Mouse (Mus musculus): ENCODE data around the gene 4930404H24Rik.
"Not testable (repeated sequence)": the region's sequence is repeated elsewhere in the genome, so short reads cannot be mapped to it uniquely, and the experiment has no call there.

4930404H24Rik gene

DNA sequence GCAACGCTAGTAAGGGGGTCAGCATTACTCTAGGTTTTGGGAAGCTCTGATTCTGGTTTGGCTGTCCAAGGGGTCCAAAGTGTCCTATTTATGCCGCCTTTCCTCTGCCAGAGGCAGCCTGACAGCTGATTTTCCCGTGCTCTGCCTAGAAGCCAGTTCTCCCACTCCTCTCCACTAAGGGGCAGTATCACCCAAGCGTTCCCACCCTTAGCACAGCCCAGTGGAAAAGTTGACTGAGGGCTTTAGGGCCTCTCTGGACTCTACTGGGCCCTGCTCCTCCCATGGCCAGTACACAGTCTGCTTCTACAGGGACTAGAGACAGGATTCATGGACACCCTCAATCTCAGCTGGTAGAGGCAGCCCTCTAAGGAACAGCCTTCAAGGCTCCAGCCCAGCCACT lies 14.0 kb upstream of the 4930404H24Rik start:
- DNase-seq (ENCODE audit: extremely low spot score, low read depth, low spot score), result peak; percentile 44

DNA sequence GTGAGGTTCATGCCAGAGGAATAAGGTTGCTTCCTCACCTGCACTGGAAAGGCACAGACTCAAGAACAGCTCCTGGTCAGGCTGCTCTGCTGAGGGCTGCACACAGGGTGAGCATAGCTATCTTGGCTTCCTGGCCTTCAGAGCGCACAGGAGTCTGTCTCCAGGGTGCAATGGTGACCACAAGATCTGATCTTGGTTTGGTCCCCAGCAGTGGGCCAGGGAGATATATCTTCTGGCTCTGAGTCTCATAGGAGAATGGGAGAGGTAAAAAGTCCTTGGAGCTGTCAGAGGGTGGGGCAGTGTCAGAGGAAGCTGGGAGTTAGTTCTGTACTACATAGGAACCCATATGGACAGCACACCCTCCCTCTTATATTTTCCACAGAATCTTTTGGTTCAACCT lies 13.1 kb upstream of the 4930404H24Rik start:
- no peak for DNase-seq (ENCODE audit: extremely low spot score, low read depth, low spot score)

DNA sequence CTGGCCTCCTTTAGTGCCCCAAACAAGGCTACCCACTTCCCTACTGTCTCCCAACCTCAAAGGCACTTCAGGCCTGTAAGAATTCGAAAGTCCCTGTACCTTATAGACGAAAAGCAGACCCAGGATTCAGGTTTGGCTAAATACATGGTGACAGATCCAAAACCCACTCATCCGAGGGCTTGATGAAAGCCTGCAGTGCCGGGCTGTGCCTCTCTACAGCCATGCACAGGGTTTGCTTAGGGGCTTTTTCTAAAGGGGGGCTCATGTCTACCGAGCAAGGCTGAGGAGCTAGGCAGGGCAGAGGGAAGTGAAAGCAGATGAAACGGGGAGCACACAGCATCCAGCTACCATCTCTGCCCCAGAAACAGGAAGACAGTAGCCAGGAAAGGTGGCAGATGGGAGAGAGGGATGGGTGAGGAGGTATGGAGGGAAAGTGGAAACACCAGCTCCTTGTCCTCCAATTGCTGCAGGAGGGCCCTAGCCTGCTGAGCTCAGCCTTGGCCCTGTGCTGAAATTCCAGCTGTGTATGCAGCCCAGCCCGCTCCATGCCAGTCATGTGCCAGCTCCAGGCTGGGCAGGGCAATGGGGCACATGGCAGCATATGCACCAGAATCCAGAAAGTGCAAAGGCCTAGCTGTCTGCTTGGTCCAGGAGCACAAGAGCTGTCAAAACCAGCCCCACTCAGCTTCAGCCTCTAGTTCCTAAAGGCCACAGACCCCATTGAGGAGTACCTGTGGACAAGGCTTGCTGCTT lies 11.3 kb upstream of the 4930404H24Rik start:
- DNase-seq (ENCODE audit: extremely low spot score, low read depth, low spot score), result no peak

- DNase-seq (ENCODE audit: extremely low spot score, low read depth, low spot score), result no peak
Observed at GRCm38 (mm10) chr2:153481861-153482120, 10.8 kb upstream of the 4930404H24Rik start.

DNA sequence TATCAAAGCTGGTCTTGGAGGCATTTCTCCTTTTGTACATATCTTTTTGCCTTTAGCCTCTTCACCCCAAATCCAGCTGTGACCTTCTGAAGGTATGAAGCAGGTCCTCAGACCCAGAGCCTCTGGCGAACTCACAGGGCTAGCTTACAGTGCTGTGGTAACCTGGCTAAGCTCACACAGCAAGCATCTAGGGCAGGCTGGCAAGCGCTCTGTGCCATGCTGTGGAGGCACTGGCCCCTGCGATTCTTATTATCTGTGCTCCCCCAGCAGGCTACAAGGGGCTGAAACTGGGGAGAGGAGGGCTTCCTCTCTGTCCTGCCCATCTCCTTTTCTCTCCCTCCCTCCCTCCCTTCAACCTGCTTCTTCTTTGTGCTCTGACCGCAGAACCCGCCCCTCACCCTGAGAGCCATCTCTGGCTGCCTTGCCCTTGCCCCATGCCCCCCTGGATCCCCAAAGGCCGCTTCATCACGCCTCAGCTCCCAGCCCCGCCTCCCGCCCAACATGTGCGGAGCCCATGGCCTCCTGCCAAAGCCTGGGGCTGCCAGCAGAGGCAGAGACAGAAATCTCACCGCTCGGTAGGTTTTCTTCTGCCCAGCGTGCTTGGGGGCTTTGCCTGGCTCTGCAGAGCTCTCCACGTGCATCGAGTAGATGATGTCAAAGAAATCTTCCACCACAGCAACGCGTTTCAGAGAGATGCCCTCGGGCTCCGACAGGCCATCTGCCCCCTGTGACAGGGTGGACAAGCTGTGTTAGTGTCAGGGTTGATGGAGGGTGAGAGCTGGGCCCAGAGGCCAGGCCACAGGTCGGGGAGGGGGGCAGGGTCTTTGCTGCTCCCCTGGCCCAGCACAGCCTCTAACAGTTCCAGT lies 9.2 kb upstream of the 4930404H24Rik start:
- DNase-seq (ENCODE audit: extremely low spot score, low read depth, low spot score), result no peak

DNA sequence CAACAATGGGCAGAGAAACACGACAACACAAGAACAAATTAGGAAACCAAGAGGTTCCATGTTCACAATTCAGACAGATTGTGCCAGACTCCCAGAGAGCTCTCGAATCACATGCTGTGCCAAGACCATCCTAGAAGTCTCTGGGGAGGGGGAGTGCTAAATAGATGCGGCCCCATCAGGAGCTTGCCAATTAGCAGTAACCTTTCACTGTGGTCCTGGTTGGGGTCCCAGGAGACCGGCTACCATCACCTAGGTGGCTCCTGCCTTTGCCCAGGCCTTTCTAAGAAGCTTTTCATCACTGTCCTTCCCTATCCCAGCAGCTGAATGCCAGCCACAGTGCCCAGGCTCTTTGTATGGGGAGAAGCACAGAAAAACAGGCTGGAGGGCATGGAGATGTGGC lies 8.5 kb upstream of the 4930404H24Rik start:
- no peak for DNase-seq (ENCODE audit: extremely low spot score, low read depth, low spot score)

GRCm38 (mm10) chr2:153490116-153490515 lies 2.5 kb upstream of the 4930404H24Rik start:
- DNase-seq (ENCODE audit: extremely low spot score, low read depth, low spot score), result no peak

DNA sequence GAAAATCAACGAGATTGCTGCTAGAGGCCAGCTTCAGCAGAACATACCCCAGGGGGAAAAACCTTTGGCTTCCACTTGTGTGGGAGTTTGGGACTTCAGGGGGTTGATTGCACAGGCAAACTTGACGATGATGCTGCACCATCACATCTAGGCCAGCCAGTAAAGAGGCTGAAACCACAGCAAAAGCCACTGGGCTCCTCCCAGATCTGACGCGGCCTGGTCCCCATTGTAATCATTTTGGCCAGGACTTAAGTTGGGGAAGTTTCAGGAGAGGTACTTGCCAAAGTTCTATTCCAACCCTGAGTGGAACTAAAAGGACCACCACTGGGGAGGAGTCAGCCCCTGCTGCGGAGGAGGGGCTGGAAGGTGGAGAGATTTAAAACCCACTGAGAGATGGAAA lies 1.6 kb upstream of the 4930404H24Rik start:
- no peak for DNase-seq (ENCODE audit: extremely low spot score, low read depth, low spot score)

- no peak for DNase-seq (ENCODE audit: extremely low spot score, low read depth, low spot score)
Observed at GRCm38 (mm10) chr2:153491512-153492178, 945 bp upstream of the 4930404H24Rik start.

GRCm38 (mm10) chr2:153492179-153492517 lies 442 bp upstream of the 4930404H24Rik start:
- no peak for DNase-seq (ENCODE audit: extremely low spot score, low read depth, low spot score)

- no peak for DNase-seq (ENCODE audit: extremely low spot score, low read depth, low spot score)
Observed at GRCm38 (mm10) chr2:153493393-153493731, 772 bp downstream of the 4930404H24Rik start.

DNA sequence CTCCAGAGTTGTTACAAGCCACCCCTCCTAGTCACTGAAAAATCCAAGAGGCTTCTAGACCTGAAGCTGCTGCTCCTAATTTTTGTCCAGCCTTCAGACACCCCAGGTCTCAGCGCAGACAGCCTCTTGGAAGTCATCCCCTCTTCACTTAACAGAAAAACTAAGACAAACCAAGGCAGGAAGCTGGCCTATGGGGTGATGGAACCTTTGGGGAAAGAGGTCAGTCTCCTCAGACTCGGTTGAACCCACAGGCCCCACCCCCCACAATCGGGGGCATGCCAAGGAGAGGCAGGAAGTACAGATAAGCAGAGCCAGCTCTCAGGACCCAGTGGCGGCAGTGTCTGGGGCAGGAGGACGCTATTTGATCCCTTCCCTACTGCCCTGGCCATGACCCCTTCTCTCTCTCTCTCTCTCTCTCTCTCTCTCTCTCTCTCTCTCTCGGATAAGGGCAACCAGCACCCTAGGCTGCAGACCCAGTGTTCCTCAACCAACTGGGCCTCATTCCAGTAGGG lies 1.2 kb downstream of the 4930404H24Rik start:
- DNase-seq (ENCODE audit: extremely low spot score, low read depth, low spot score), result no peak

GRCm38 (mm10) chr2:153494293-153494811 lies 1.8 kb downstream of the 4930404H24Rik start:
- no peak for DNase-seq (ENCODE audit: extremely low spot score, low read depth, low spot score)

- DNase-seq (ENCODE audit: extremely low spot score, low read depth, low spot score), result not testable (repeated sequence)
Observed at GRCm38 (mm10) chr2:153495391-153495790, 2.8 kb downstream of the 4930404H24Rik start.

DNA sequence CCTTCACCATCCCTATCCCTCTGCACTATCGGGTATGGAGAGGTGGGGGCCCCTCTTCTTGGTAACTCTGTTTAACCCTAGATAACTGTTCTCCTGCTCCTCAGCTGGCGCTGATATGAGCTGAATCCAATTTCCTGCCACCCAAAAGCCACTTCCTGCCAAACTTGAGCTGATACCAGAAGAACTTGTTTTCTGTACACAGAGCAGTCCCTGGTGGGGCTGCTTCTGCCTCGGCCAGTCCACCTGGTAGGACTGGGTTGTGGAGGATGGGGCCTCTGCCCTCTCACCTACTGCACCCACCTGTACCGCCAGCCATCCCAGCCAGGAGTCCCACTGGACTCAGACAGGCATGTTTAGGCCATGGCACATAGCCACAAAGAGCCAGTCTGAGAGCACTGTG lies 3.2 kb downstream of the 4930404H24Rik start:
- no peak for DNase-seq (ENCODE audit: extremely low spot score, low read depth, low spot score)

DNA sequence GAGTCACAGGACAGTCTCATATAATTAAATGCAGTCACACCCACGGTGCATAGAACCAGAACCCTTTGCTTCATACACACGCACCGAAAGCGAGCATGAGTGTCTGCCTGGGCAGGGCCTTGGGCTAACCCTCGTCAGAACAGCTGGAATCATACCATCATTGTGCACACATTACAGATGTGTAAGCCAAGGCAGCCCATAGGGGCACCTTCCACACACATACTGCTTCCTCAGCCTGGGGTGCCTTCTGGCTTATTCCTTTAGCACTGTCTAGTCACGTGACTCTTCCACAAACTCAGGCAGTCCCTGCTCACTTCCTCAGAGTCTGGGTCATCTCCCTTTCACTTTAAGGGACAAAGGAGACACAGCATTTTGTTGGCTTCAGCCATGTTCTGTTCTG lies 3.7 kb downstream of the 4930404H24Rik start:
- no peak for DNase-seq (ENCODE audit: extremely low spot score, low read depth, low spot score)

- no peak for DNase-seq (ENCODE audit: extremely low spot score, low read depth, low spot score)
Observed at GRCm38 (mm10) chr2:153496898-153497297, 4.3 kb downstream of the 4930404H24Rik start.

GRCm38 (mm10) chr2:153499154-153499553 lies 6.6 kb downstream of the 4930404H24Rik start:
- DNase-seq (ENCODE audit: extremely low spot score, low read depth, low spot score), result no peak

DNA sequence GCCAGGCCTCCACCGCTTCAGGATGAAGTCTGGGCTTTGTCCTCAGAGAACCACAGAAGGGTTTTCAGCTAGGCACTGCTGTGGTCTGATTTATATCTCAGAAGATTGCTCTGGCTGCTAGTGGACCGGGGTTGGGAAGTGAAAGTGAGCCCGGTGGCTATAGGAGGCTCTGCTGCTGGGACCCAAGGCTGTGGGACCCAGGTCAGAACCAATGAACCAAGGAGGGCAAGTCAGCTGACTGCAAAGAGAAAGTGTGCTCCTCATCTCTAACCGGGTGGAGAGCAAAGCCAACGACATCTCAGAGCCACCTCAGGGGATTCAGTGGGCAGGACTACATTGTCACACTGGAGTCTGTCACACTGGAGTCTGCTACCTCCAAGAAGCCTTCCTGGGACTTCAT lies 13.8 kb downstream of the 4930404H24Rik start:
- no peak for DNase-seq (ENCODE audit: extremely low spot score, low read depth, low spot score)

GRCm38 (mm10) chr2:153507969-153508368 lies 15.4 kb downstream of the 4930404H24Rik start:
- DNase-seq (ENCODE audit: extremely low spot score, low read depth, low spot score), result no peak

- DNase-seq (ENCODE audit: extremely low spot score, low read depth, low spot score), result no peak
Observed at GRCm38 (mm10) chr2:153508405-153508804, 15.8 kb downstream of the 4930404H24Rik start.
